Mouse (Mus musculus) stomach, embryonic 14.5 days (tissue): ENCODE results near the gene Foxj2. TPM values are rescaled to one million over a fixed set of nuclear protein-coding genes. Genes with fewer than 3 reads are reported as not detected.

Source experiments
- ATAC-seq: fragments of 200-750 bp; cut with Nextera tagmentation; 2 replicates; pipeline ENCODE4 v1.8.0; 2017; ENCODE audit warnings: low read depth, moderate TSS enrichment; ENCODE audit not compliant: insufficient number of reproducible peaks, insufficient read depth, low FRiP score
- H3K27ac ChIP-seq: fragments of 300-500 bp; sonication (generic); 2 replicates; pipeline ENCODE4 v1.5.1; 2014; ENCODE audit warnings: mild to moderate bottlenecking, low read length, moderate library complexity, mixed read lengths
- H3K27me3 ChIP-seq: fragments of 300-500 bp; sonication (generic); 2 replicates; pipeline ENCODE4 v1.6.1; 2014; ENCODE audit warnings: low read length, control low read depth, mixed read lengths; ENCODE audit not compliant: control insufficient read depth, insufficient read depth
- H3K36me3 ChIP-seq: fragments of 300-500 bp; sonication (generic); 2 replicates; pipeline ENCODE4 v1.6.1; 2014; ENCODE audit warnings: mild to moderate bottlenecking, control low read depth, low read length, moderate library complexity, mixed read lengths; ENCODE audit not compliant: control insufficient read depth, insufficient read depth
- H3K4me1 ChIP-seq: fragments of 300-500 bp; sonication (generic); 2 replicates; pipeline ENCODE4 v1.6.1; 2014; ENCODE audit warnings: low read length, control low read depth, mixed read lengths; ENCODE audit not compliant: control insufficient read depth, insufficient read depth
- H3K4me2 ChIP-seq: fragments of 300-500 bp; sonication (generic); replicated peaks from 2 replicates; pipeline ENCODE4 v1.6.1; 2014; ENCODE audit warnings: low read depth, low read length, control low read depth
- H3K4me3 ChIP-seq: fragments of 300-500 bp; sonication (generic); 2 replicates; pipeline ENCODE4 v1.5.1; 2014; ENCODE audit warnings: low read depth, low read length, control low read depth
- H3K9ac ChIP-seq: fragments of 300-500 bp; sonication (generic); replicated peaks from 2 replicates; pipeline ENCODE4 v1.6.1; 2014; ENCODE audit warnings: low read depth, mild to moderate bottlenecking, control low read depth, low read length, moderate library complexity, mixed read lengths
- H3K9me3 ChIP-seq: fragments of 300-500 bp; sonication (generic); 2 replicates; pipeline ENCODE4 v1.6.1; 2016; ENCODE audit warnings: low read depth, low read length, control low read depth; ENCODE audit not compliant: control insufficient read depth
- WGBS: fragments of 180-500 bp; shearing (Covaris S2); extraction: QIAGEN DNeasy Blood & Tissue Kit; methylation state at CpG from one replicate; pipeline ENCODE4 v1.1.7; 2014; 5-methylcytosine and 5-hydroxymethylcytosine counted together
- microRNA-seq: library from miRNA; unstranded; fragments of <30 nt; microRNA quantifications from one replicate; pipeline ENCODE4, GENCODE M21; 2016
- polyA plus RNA-seq: library from polyadenylated mRNA; unstranded; fragments of >200 nt; fragmentation: Nextera tagmentation; extraction: Ambion mirVana; gene quantifications from 2 replicates; pipeline ENCODE4 v1.2.1, GENCODE M21; 2014

Gene Foxj2
- polyA plus RNA-seq, 1 experiment from 2014 or later, result 6.7 TPM

GRCm38 (mm10) chr6:122892442-122893049, 72.8 kb downstream of the Foxj2 start:
- no peak for ATAC-seq
- H3K27me3 ChIP-seq, result no peaks in the 10 kb centered on the region
- H3K27ac ChIP-seq, result no peak overlapping the region
- no peaks in the 10 kb centered on the region for H3K9me3 ChIP-seq
- no peak overlapping the region for H3K9ac ChIP-seq
- H3K4me2 ChIP-seq, result no peak overlapping the region
- H3K4me3 ChIP-seq, result no peak overlapping the region
- peaks cover 14% of the 10 kb centered on the region for H3K36me3 ChIP-seq
- no peaks in the 10 kb centered on the region for H3K4me1 ChIP-seq
- WGBS, result 14% methylated on average over 2 of the region's 2 CpGs

Small RNAs within 50 kb of the gene (microRNA-seq; reads per million reads assigned to microRNA genes)
- not detected for gene Mir7231

Other genes with a start within 250 kb of the Foxj2 start
- 3.9 and 4.6 TPM in 2 replicates for gene Apobec1, start 217.5 kb upstream of the Foxj2 start, polyA plus RNA-seq
- gene Gdf3, start 209.8 kb upstream of the Foxj2 start, polyA plus RNA-seq, result not detected in 2 replicates
- gene Dppa3, start 193.5 kb upstream of the Foxj2 start, polyA plus RNA-seq, result not detected in 2 replicates
- gene Nanog, start 112.4 kb upstream of the Foxj2 start, polyA plus RNA-seq, result 0.13 and 0.32 TPM in 2 replicates
- gene Slc2a3, start 18.3 kb upstream of the Foxj2 start, polyA plus RNA-seq, result 12.8 and 14.2 TPM in 2 replicates
- gene C3ar1, start 36.2 kb downstream of the Foxj2 start, polyA plus RNA-seq, result 2.9 and 3.1 TPM in 2 replicates
- gene Necap1, start 54.6 kb downstream of the Foxj2 start, polyA plus RNA-seq, result 53.9 and 54.3 TPM in 2 replicates
- 4.2 and 4.4 TPM in 2 replicates for gene Clec4a1, start 101.9 kb downstream of the Foxj2 start, polyA plus RNA-seq
- 2.6 and 4.2 TPM in 2 replicates for gene Clec4a3, start 132.6 kb downstream of the Foxj2 start, polyA plus RNA-seq
- gene Clec4a4, start 170.5 kb downstream of the Foxj2 start, polyA plus RNA-seq, result not detected in 2 replicates
- gene Clec4b1, start 230.0 kb downstream of the Foxj2 start, polyA plus RNA-seq, result 0.39 TPM in 1 of 2 replicates, not detected in the other